Mouse (Mus musculus): ENCODE measurements around the gene Nwd1. TPM values are rescaled to one million over a fixed set of nuclear protein-coding genes. Genes with fewer than 3 reads are reported as not detected.

Nwd1 gene
- total RNA-seq, 2 experiments from 2014 or later = 43.7 to 49.4 TPM

GRCm38 (mm10) chr8:72758310-72758709, 111.8 kb downstream of the Nwd1 start:
- DNase-seq (ENCODE audit: low spot score in 2 of 2) = no peak
- intact Hi-C loops (cut with DNase I) = no loop called here

GRCm38 (mm10) chr8:72760216-72760615, 113.7 kb downstream of the Nwd1 start:
- intact Hi-C loops (cut with DNase I) = no loop called here
- DNase-seq (ENCODE audit: low spot score in 2 of 2) = no peak

- intact Hi-C loops (cut with DNase I) = no loop called here
- peak in 1 of 2 experiments; percentile 1 for DNase-seq (ENCODE audit: low spot score in 2 of 2)
These were observed 115.0 kb downstream of the Nwd1 start, which contains the start of gene F2rl3 for GRCm38 (mm10) chr8:72761322-72762051. Gene F2rl3, plus strand, starts transcription at chr8:72761880.

GRCm38 (mm10) chr8:72762306-72762705, 115.8 kb downstream of the Nwd1 start:
- intact Hi-C loops (cut with DNase I) = no loop called here
- peak in 1 of 2 experiments; percentile 1 for DNase-seq (ENCODE audit: low spot score in 2 of 2)

- intact Hi-C loops (cut with DNase I) = no loop called here
- DNase-seq (ENCODE audit: low spot score in 2 of 2) = no peak
These were observed 119.2 kb downstream of the Nwd1 start for GRCm38 (mm10) chr8:72765696-72766095.

- peak in 1 of 2 experiments; percentile 1 for DNase-seq (ENCODE audit: low spot score in 2 of 2)
- intact Hi-C loops (cut with DNase I) = no loop called here
These were observed 120.3 kb downstream of the Nwd1 start for GRCm38 (mm10) chr8:72766777-72767176.

Small RNA genes within 50 kb of the gene (microRNA-seq; reads per million reads assigned to microRNA genes)
- gene Gm26237 = 0 reads per million in 2 experiments

Other genes starting within 250 kb of the Nwd1 start
- gene Eps15l1, start 225.3 kb upstream of the Nwd1 start, total RNA-seq (2021) = 10 to 100 TPM; 59.9 to 72.1 TPM
- gene Calr3, start 202.8 kb upstream of the Nwd1 start, total RNA-seq (2021) = 1 to 10 TPM in 1 of 2 experiments, under 1 TPM in 1; 0.96 to 1.4 TPM
- 10 to 100 TPM; 10.9 to 13.5 TPM for gene 1700030K09Rik, start 202.8 kb upstream of the Nwd1 start, total RNA-seq (2021)
- gene Cherp, start 171.5 kb upstream of the Nwd1 start, total RNA-seq (2021) = 10 to 100 TPM; 66.5 to 68.6 TPM
- gene Slc35e1, start 154.1 kb upstream of the Nwd1 start, total RNA-seq (2021) = 10 to 100 TPM; 52.8 to 53.4 TPM
- gene Med26, start 98.4 kb upstream of the Nwd1 start, total RNA-seq (2021) = 10 to 100 TPM in 1 of 2 experiments, 1 to 10 TPM in 1; 9.5 to 10.4 TPM
- 100 to 1,000 TPM; 121 to 124 TPM for gene Smim7, start 75.6 kb upstream of the Nwd1 start, total RNA-seq (2021)
- 100 to 1,000 TPM; 124 to 142 TPM for gene Tmem38a, start 74.7 kb upstream of the Nwd1 start, total RNA-seq (2021)
- 100 to 1,000 TPM; 139 to 142 TPM for gene Sin3b, start 76.6 kb downstream of the Nwd1 start, total RNA-seq (2021)
- gene F2rl3, start 115.2 kb downstream of the Nwd1 start, total RNA-seq (2021) = under 1 TPM in 1 of 2 experiments, not detected in 1; 0.21 TPM